Mouse (Mus musculus): ENCODE measurements at regions not wholly inside any gene's neighbourhood (a gene's known extent, or its start where the extent isn't known, plus 50 kb on each side); places are given as distances from the start of the nearest gene placed in this dataset.

- Histone ChIP-seq H3K4me1 (ENCODE audit: insufficient read depth, low read depth, low read length) (no peaks in the 10 kb centered on the region), H3K27me3 (ENCODE audit: insufficient read depth, low read length) (no peaks in the 10 kb centered on the region), H3K36me3 (replicated peaks) (no peaks in the 10 kb centered on the region), H3K9me3 (replicated peaks) (peaks cover 52% of the 10 kb centered on the region), H3K4me3 (ENCODE audit: low read depth, low read length) (no peak overlapping the region)
- ATAC-seq (ENCODE audit: extremely low read depth, insufficient number of reproducible peaks, low FRiP score, poor library complexity, severe bottlenecking) = no peak
- TF ChIP-seq GATA1 (IDR thresholded peaks at IDR 0.05; ENCODE audit: borderline replicate concordance, low read length) = no peak
- TF ChIP-seq CTCF (IDR thresholded peaks at IDR 0.05; ENCODE audit: low read depth, low read length) = no peak
- no peak for TF ChIP-seq TAL1 (conservative IDR thresholded peaks at IDR 0.05; ENCODE audit: low read depth, low read length)
- no peak for TF ChIP-seq POLR2AphosphoS5 (IDR thresholded peaks at IDR 0.05; ENCODE audit: insufficient replicate concordance, low read depth, low read length)
- no peak for TF ChIP-seq GATA2 (IDR thresholded peaks at IDR 0.05; ENCODE audit: borderline replicate concordance, low read depth, low read length)
- DNase-seq (ENCODE audit: low spot score) = no peak
Observed at GRCm38 (mm10) chr7:134570176-134570810, 100.2 kb upstream of the Dock1 start.

GRCm38 (mm10) chr7:134581746-134582145 lies 88.7 kb upstream of the Dock1 start:
- no peak for DNase-seq (ENCODE audit: low spot score)
- Histone ChIP-seq H3K36me3 (replicated peaks) (no peaks in the 10 kb centered on the region), H3K4me1 (ENCODE audit: insufficient read depth, low read depth, low read length) (no peaks in the 10 kb centered on the region), H3K9me3 (replicated peaks) (peaks cover 27% of the 10 kb centered on the region), H3K27me3 (ENCODE audit: insufficient read depth, low read length) (no peaks in the 10 kb centered on the region), H3K4me3 (ENCODE audit: low read depth, low read length) (no peak overlapping the region)
- ATAC-seq (ENCODE audit: extremely low read depth, insufficient number of reproducible peaks, low FRiP score, poor library complexity, severe bottlenecking) = no peak
- no peak for TF ChIP-seq GATA1 (IDR thresholded peaks at IDR 0.05; ENCODE audit: borderline replicate concordance, low read length)

DNA sequence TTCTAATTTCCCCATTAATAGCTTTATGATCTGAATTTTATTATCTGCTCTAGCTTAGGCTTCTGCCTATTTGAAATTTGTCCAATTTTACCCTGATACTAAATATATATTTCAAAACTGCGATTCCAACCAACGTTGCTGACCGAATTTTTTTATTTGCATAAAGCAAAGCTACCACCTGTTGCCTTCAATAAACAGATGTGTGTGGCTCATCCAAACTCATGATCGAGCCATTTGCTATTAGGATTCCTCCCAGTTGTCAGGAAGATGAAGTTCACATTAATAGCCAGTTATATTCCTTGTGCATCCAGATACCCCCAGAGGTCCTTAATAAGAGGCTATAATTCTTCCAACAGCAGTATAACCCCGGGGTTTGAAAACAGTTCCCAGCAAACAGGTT lies 85.0 kb upstream of the Dock1 start:
- H3K36me3 ChIP-seq (replicated peaks) = no peaks in the 10 kb centered on the region
- H3K27me3 ChIP-seq (ENCODE audit: insufficient read depth, low read length) = no peaks in the 10 kb centered on the region
- ATAC-seq (ENCODE audit: extremely low read depth, insufficient number of reproducible peaks, low FRiP score, poor library complexity, severe bottlenecking) (no peak), DNase-seq (ENCODE audit: low spot score) (no peak)
- TF ChIP-seq TAL1 (conservative IDR thresholded peaks at IDR 0.05; ENCODE audit: low read depth, low read length) = no peak
- TF ChIP-seq POLR2AphosphoS5 (IDR thresholded peaks at IDR 0.05; ENCODE audit: insufficient replicate concordance, low read depth, low read length) = no peak
- TF ChIP-seq GATA1 (IDR thresholded peaks at IDR 0.05; ENCODE audit: borderline replicate concordance, low read length) = no peak
- no peak for TF ChIP-seq GATA2 (IDR thresholded peaks at IDR 0.05; ENCODE audit: borderline replicate concordance, low read depth, low read length)
- TF ChIP-seq CTCF (IDR thresholded peaks at IDR 0.05; ENCODE audit: low read depth, low read length) = no peak
- peaks cover 48% of the 10 kb centered on the region for H3K9me3 ChIP-seq (replicated peaks)
- H3K4me3 ChIP-seq (ENCODE audit: low read depth, low read length) = no peak overlapping the region
- no peaks in the 10 kb centered on the region for H3K4me1 ChIP-seq (ENCODE audit: insufficient read depth, low read depth, low read length)

GRCm38 (mm10) chr7:134586990-134587389 lies 83.5 kb upstream of the Dock1 start:
- DNase-seq (ENCODE audit: low spot score) (no peak), ATAC-seq (ENCODE audit: extremely low read depth, insufficient number of reproducible peaks, low FRiP score, poor library complexity, severe bottlenecking) (no peak)
- Histone ChIP-seq H3K4me3 (ENCODE audit: low read depth, low read length) (no peak overlapping the region), H3K9me3 (replicated peaks) (peaks cover 50% of the 10 kb centered on the region), H3K36me3 (replicated peaks) (no peaks in the 10 kb centered on the region), H3K4me1 (ENCODE audit: insufficient read depth, low read depth, low read length) (no peaks in the 10 kb centered on the region), H3K27me3 (ENCODE audit: insufficient read depth, low read length) (no peaks in the 10 kb centered on the region)
- TF ChIP-seq TAL1 (conservative IDR thresholded peaks at IDR 0.05; ENCODE audit: low read depth, low read length) = no peak
- no peak for TF ChIP-seq POLR2AphosphoS5 (IDR thresholded peaks at IDR 0.05; ENCODE audit: insufficient replicate concordance, low read depth, low read length)
- no peak for TF ChIP-seq CTCF (IDR thresholded peaks at IDR 0.05; ENCODE audit: low read depth, low read length)
- TF ChIP-seq GATA1 (IDR thresholded peaks at IDR 0.05; ENCODE audit: borderline replicate concordance, low read length) = no peak
- no peak for TF ChIP-seq GATA2 (IDR thresholded peaks at IDR 0.05; ENCODE audit: borderline replicate concordance, low read depth, low read length)

GRCm38 (mm10) chr7:134607886-134608285 lies 62.6 kb upstream of the Dock1 start:
- ATAC-seq (ENCODE audit: extremely low read depth, insufficient number of reproducible peaks, low FRiP score, poor library complexity, severe bottlenecking) (no peak), DNase-seq (ENCODE audit: low spot score) (no peak)
- Histone ChIP-seq H3K9me3 (replicated peaks) (peaks cover 60% of the 10 kb centered on the region), H3K4me1 (ENCODE audit: insufficient read depth, low read depth, low read length) (no peaks in the 10 kb centered on the region), H3K27me3 (ENCODE audit: insufficient read depth, low read length) (no peaks in the 10 kb centered on the region), H3K36me3 (replicated peaks) (no peaks in the 10 kb centered on the region), H3K4me3 (ENCODE audit: low read depth, low read length) (no peak overlapping the region)
- TF ChIP-seq GATA1 (IDR thresholded peaks at IDR 0.05; ENCODE audit: borderline replicate concordance, low read length) = no peak
- TF ChIP-seq GATA2 (IDR thresholded peaks at IDR 0.05; ENCODE audit: borderline replicate concordance, low read depth, low read length) = no peak

DNA sequence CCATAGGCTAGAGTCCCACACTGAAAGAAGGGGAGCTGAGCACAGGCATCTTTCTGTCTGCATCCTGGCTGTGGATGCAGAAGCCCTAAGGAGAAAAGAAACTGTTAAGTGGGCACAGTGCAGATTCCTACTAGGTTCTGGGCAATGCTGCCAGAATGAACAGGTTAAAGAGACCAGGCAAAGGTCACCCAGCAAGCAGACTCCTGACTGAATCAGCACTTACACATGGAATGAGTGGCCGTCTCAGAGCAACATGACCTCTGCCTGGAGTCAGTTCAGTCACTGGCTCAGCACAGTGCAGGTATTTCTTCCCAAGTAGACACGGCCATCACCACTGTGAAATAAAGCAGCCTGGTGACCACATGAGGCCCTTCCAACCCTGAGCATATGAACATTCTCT lies 60.3 kb upstream of the Dock1 start:
- peaks cover 68% of the 10 kb centered on the region for H3K9me3 ChIP-seq (replicated peaks)
- no peaks in the 10 kb centered on the region for H3K27me3 ChIP-seq (ENCODE audit: insufficient read depth, low read length)
- TF ChIP-seq GATA2 (IDR thresholded peaks at IDR 0.05; ENCODE audit: borderline replicate concordance, low read depth, low read length) = no peak
- no peak for TF ChIP-seq POLR2AphosphoS5 (IDR thresholded peaks at IDR 0.05; ENCODE audit: insufficient replicate concordance, low read depth, low read length)
- no peak for TF ChIP-seq TAL1 (conservative IDR thresholded peaks at IDR 0.05; ENCODE audit: low read depth, low read length)
- H3K4me1 ChIP-seq (ENCODE audit: insufficient read depth, low read depth, low read length) = no peaks in the 10 kb centered on the region
- DNase-seq (ENCODE audit: low spot score) (no peak), ATAC-seq (ENCODE audit: extremely low read depth, insufficient number of reproducible peaks, low FRiP score, poor library complexity, severe bottlenecking) (no peak)
- H3K4me3 ChIP-seq (ENCODE audit: low read depth, low read length) = no peak overlapping the region
- no peaks in the 10 kb centered on the region for H3K36me3 ChIP-seq (replicated peaks)

GRCm38 (mm10) chr7:134611371-134611770 lies 59.1 kb upstream of the Dock1 start:
- no peaks in the 10 kb centered on the region for H3K36me3 ChIP-seq (replicated peaks)
- no peaks in the 10 kb centered on the region for H3K27me3 ChIP-seq (ENCODE audit: insufficient read depth, low read length)
- no peak overlapping the region for H3K4me3 ChIP-seq (ENCODE audit: low read depth, low read length)
- no peak for DNase-seq (ENCODE audit: low spot score)
- H3K9me3 ChIP-seq (replicated peaks) = peaks cover 66% of the 10 kb centered on the region
- TF ChIP-seq POLR2AphosphoS5 (IDR thresholded peaks at IDR 0.05; ENCODE audit: insufficient replicate concordance, low read depth, low read length) (no peak), GATA1 (IDR thresholded peaks at IDR 0.05; ENCODE audit: borderline replicate concordance, low read length) (no peak), GATA2 (IDR thresholded peaks at IDR 0.05; ENCODE audit: borderline replicate concordance, low read depth, low read length) (no peak), TAL1 (conservative IDR thresholded peaks at IDR 0.05; ENCODE audit: low read depth, low read length) (no peak), CTCF (IDR thresholded peaks at IDR 0.05; ENCODE audit: low read depth, low read length) (no peak)
- H3K4me1 ChIP-seq (ENCODE audit: insufficient read depth, low read depth, low read length) = no peaks in the 10 kb centered on the region
- ATAC-seq (ENCODE audit: extremely low read depth, insufficient number of reproducible peaks, low FRiP score, poor library complexity, severe bottlenecking) = no peak

All from G1E (cell line).